Mouse (Mus musculus): ENCODE data around the gene Prkcz. TPM values are rescaled to one million over a fixed set of nuclear protein-coding genes. Genes with fewer than 3 reads are reported as not detected.

Prkcz gene
- total and polyA plus RNA-seq, 2 experiments from 2014 or later = 104 to 106 TPM

- WGBS = 83% methylated on average over 7 of the region's 7 CpGs
- ATAC-seq (ENCODE audit: low FRiP score) = no peak
- H3K27me3 ChIP-seq (ENCODE audit: insufficient read depth, low read length) = peaks cover 9% of the 10 kb centered on the region
These were observed 6.6 kb downstream of the Prkcz start for GRCm38 (mm10) chr4:155354546-155354945.

GRCm38 (mm10) chr4:155354035-155354434 lies 7.1 kb downstream of the Prkcz start:
- Histone ChIP-seq H3K4me3 (ENCODE audit: low read depth, low read length) (no peak overlapping the region), H3K4me1 (ENCODE audit: insufficient read depth, low read length) (no peaks in the 10 kb centered on the region), H3K4me2 (ENCODE audit: low read depth, low read length, poor library complexity, severe bottlenecking) (no peak overlapping the region), H3K9me3 (ENCODE audit: low read length) (no peaks in the 10 kb centered on the region), H3K27ac (ENCODE audit: low read depth, low read length) (no peak overlapping the region), H3K36me3 (ENCODE audit: insufficient read depth, low read length) (no peaks in the 10 kb centered on the region), H3K9ac (replicated peaks; ENCODE audit: low read length, poor library complexity, severe bottlenecking) (no peak overlapping the region), H3K27me3 (ENCODE audit: insufficient read depth, low read length) (peaks cover 4% of the 10 kb centered on the region)
- TF ChIP-seq CTCF (IDR thresholded peaks at IDR 0.05) = no peak
- ATAC-seq (ENCODE audit: low FRiP score) = no peak
- 88% methylated on average over 6 of the region's 6 CpGs for WGBS
- DNase-seq (ENCODE audit: low spot score) = no peak

More at GRCm38 (mm10) chr4:155354546-155354945, 6.6 kb downstream of the Prkcz start:
- H3K4me2 ChIP-seq (ENCODE audit: low read depth, low read length, poor library complexity, severe bottlenecking) = no peak overlapping the region
- no peak overlapping the region for H3K4me3 ChIP-seq (ENCODE audit: low read depth, low read length)
- no peak for DNase-seq (ENCODE audit: low spot score)
- H3K9me3 ChIP-seq (ENCODE audit: low read length) = no peaks in the 10 kb centered on the region
- H3K9ac ChIP-seq (replicated peaks; ENCODE audit: low read length, poor library complexity, severe bottlenecking) = no peak overlapping the region
- H3K36me3 ChIP-seq (ENCODE audit: insufficient read depth, low read length) = no peaks in the 10 kb centered on the region
- H3K4me1 ChIP-seq (ENCODE audit: insufficient read depth, low read length) = no peaks in the 10 kb centered on the region
- no peak overlapping the region for H3K27ac ChIP-seq (ENCODE audit: low read depth, low read length)
- TF ChIP-seq CTCF (IDR thresholded peaks at IDR 0.05) = no peak

GRCm38 (mm10) chr4:155352581-155352980 lies 8.6 kb downstream of the Prkcz start:
- Histone ChIP-seq H3K4me3 (ENCODE audit: low read depth, low read length) (no peak overlapping the region), H3K9me3 (ENCODE audit: low read length) (no peaks in the 10 kb centered on the region), H3K9ac (replicated peaks; ENCODE audit: low read length, poor library complexity, severe bottlenecking) (no peak overlapping the region), H3K36me3 (ENCODE audit: insufficient read depth, low read length) (no peaks in the 10 kb centered on the region), H3K27ac (ENCODE audit: low read depth, low read length) (no peak overlapping the region), H3K27me3 (ENCODE audit: insufficient read depth, low read length) (no peaks in the 10 kb centered on the region), H3K4me1 (ENCODE audit: insufficient read depth, low read length) (no peaks in the 10 kb centered on the region), H3K4me2 (ENCODE audit: low read depth, low read length, poor library complexity, severe bottlenecking) (no peak overlapping the region)
- 89% methylated on average over 3 of the region's 3 CpGs for WGBS
- DNase-seq (ENCODE audit: low spot score) (no peak), ATAC-seq (ENCODE audit: low FRiP score) (no peak)
- no peak for TF ChIP-seq CTCF (IDR thresholded peaks at IDR 0.05)

- no peak overlapping the region for H3K4me3 ChIP-seq (ENCODE audit: low read depth, low read length)
These were observed 14.8 kb downstream of the Prkcz start for GRCm38 (mm10) chr4:155346350-155346749.

GRCm38 (mm10) chr4:155345608-155345953 lies 15.6 kb downstream of the Prkcz start:
- peak overlapping the region; percentile 98 for H3K27ac ChIP-seq (ENCODE audit: low read depth, low read length)
- ATAC-seq (ENCODE audit: low FRiP score) (peak; percentile 88), DNase-seq (ENCODE audit: low spot score) (peak; percentile 88)
- no peak for TF ChIP-seq CTCF (IDR thresholded peaks at IDR 0.05)
- H3K4me2 ChIP-seq (ENCODE audit: low read depth, low read length, poor library complexity, severe bottlenecking) = peak overlapping the region; percentile 82
- peaks cover 14% of the 10 kb centered on the region; the same call in 1 of the 2 replicates for H3K4me1 ChIP-seq (ENCODE audit: insufficient read depth, low read length)
- H3K4me3 ChIP-seq (ENCODE audit: low read depth, low read length) = peak overlapping the region; percentile 71
- no peaks in the 10 kb centered on the region for H3K36me3 ChIP-seq (ENCODE audit: insufficient read depth, low read length)
- peak overlapping the region; percentile 90 for H3K9ac ChIP-seq (replicated peaks; ENCODE audit: low read length, poor library complexity, severe bottlenecking)
- H3K9me3 ChIP-seq (ENCODE audit: low read length) = no peaks in the 10 kb centered on the region
- no peaks in the 10 kb centered on the region for H3K27me3 ChIP-seq (ENCODE audit: insufficient read depth, low read length)
- 1% methylated on average over 16 of the region's 16 CpGs for WGBS

More at GRCm38 (mm10) chr4:155346350-155346749, 14.8 kb downstream of the Prkcz start:
- Histone ChIP-seq H3K27ac (ENCODE audit: low read depth, low read length) (peak overlapping the region; percentile 98), H3K4me1 (ENCODE audit: insufficient read depth, low read length) (peaks cover 14% of the 10 kb centered on the region; the same call in 1 of the 2 replicates), H3K9ac (replicated peaks; ENCODE audit: low read length, poor library complexity, severe bottlenecking) (no peak overlapping the region), H3K27me3 (ENCODE audit: insufficient read depth, low read length) (no peaks in the 10 kb centered on the region), H3K9me3 (ENCODE audit: low read length) (no peaks in the 10 kb centered on the region), H3K36me3 (ENCODE audit: insufficient read depth, low read length) (no peaks in the 10 kb centered on the region), H3K4me2 (ENCODE audit: low read depth, low read length, poor library complexity, severe bottlenecking) (peak overlapping the region; percentile 82)
- WGBS = 92% methylated on average over 12 of the region's 12 CpGs
- no peak for ATAC-seq (ENCODE audit: low FRiP score)
- no peak for TF ChIP-seq CTCF (IDR thresholded peaks at IDR 0.05)
- DNase-seq (ENCODE audit: low spot score) = no peak

- ATAC-seq (ENCODE audit: low FRiP score) (peak; percentile 71), DNase-seq (ENCODE audit: low spot score) (peak; percentile 58)
- H3K9ac ChIP-seq (replicated peaks; ENCODE audit: low read length, poor library complexity, severe bottlenecking) = peak overlapping the region; percentile 90
- peak overlapping the region; percentile 98 for H3K27ac ChIP-seq (ENCODE audit: low read depth, low read length)
- no peaks in the 10 kb centered on the region for H3K27me3 ChIP-seq (ENCODE audit: insufficient read depth, low read length)
- H3K9me3 ChIP-seq (ENCODE audit: low read length) = no peaks in the 10 kb centered on the region
- peak overlapping the region; percentile 82 for H3K4me2 ChIP-seq (ENCODE audit: low read depth, low read length, poor library complexity, severe bottlenecking)
- WGBS = 4% methylated on average over 47 of the region's 47 CpGs
- H3K36me3 ChIP-seq (ENCODE audit: insufficient read depth, low read length) = no peaks in the 10 kb centered on the region
- peaks cover 14% of the 10 kb centered on the region; the same call in 1 of the 2 replicates for H3K4me1 ChIP-seq (ENCODE audit: insufficient read depth, low read length)
- peak overlapping the region; percentile 71 for H3K4me3 ChIP-seq (ENCODE audit: low read depth, low read length)
- TF ChIP-seq CTCF (IDR thresholded peaks at IDR 0.05) = no peak
These were observed 16.2 kb downstream of the Prkcz start for GRCm38 (mm10) chr4:155344716-155345607.

Data from midbrain, postnatal 0 days (tissue).